Mouse (Mus musculus): ENCODE data around the gene Rnf10.

Rnf10 gene

GRCm38 (mm10) chr5:115235323-115235771 lies 37.4 kb downstream of the Rnf10 start:
- no peak for DNase-seq (ENCODE audit: low spot score)

- no peak for DNase-seq (ENCODE audit: low spot score)
Observed at GRCm38 (mm10) chr5:115234519-115234918, 38.2 kb downstream of the Rnf10 start.

- no peak for DNase-seq (ENCODE audit: low spot score)
Observed at GRCm38 (mm10) chr5:115233031-115233780, 39.5 kb downstream of the Rnf10 start.

- no peak for DNase-seq (ENCODE audit: low spot score)
Observed at GRCm38 (mm10) chr5:115232516-115232915, 40.2 kb downstream of the Rnf10 start.

- DNase-seq (ENCODE audit: low spot score), result no peak
Observed at GRCm38 (mm10) chr5:115231552-115232120, 41.1 kb downstream of the Rnf10 start.

- DNase-seq (ENCODE audit: low spot score), result no peak
Observed at GRCm38 (mm10) chr5:115230830-115231551, 41.7 kb downstream of the Rnf10 start.

GRCm38 (mm10) chr5:115222485-115222884 lies 50.2 kb downstream of the Rnf10 start:
- no peak for DNase-seq (ENCODE audit: low spot score)

- DNase-seq (ENCODE audit: low spot score), result no peak
Observed at GRCm38 (mm10) chr5:115220931-115221640, 51.6 kb downstream of the Rnf10 start.

GRCm38 (mm10) chr5:115217998-115218397 lies 54.7 kb downstream of the Rnf10 start:
- no peak for DNase-seq (ENCODE audit: low spot score)

- DNase-seq (ENCODE audit: low spot score), result no peak
Observed at GRCm38 (mm10) chr5:115215273-115216185, 57.2 kb downstream of the Rnf10 start.

- no peak for DNase-seq (ENCODE audit: low spot score)
Observed at GRCm38 (mm10) chr5:115214864-115215263, 57.8 kb downstream of the Rnf10 start.

- no peak for DNase-seq (ENCODE audit: low spot score)
Observed at GRCm38 (mm10) chr5:115212861-115213260, 59.8 kb downstream of the Rnf10 start.

- DNase-seq (ENCODE audit: low spot score), result no peak
Observed at GRCm38 (mm10) chr5:115212451-115212850, 60.2 kb downstream of the Rnf10 start.

GRCm38 (mm10) chr5:115210380-115210779 lies 62.3 kb downstream of the Rnf10 start:
- DNase-seq (ENCODE audit: low spot score), result no peak

GRCm38 (mm10) chr5:115208601-115209000 lies 64.1 kb downstream of the Rnf10 start:
- no peak for DNase-seq (ENCODE audit: low spot score)

GRCm38 (mm10) chr5:115207892-115208291 lies 64.8 kb downstream of the Rnf10 start:
- no peak for DNase-seq (ENCODE audit: low spot score)

- no peak for DNase-seq (ENCODE audit: low spot score)
Observed at GRCm38 (mm10) chr5:115207244-115207643, 65.5 kb downstream of the Rnf10 start.

GRCm38 (mm10) chr5:115204562-115205311 lies 68.0 kb downstream of the Rnf10 start:
- no peak for DNase-seq (ENCODE audit: low spot score)

GRCm38 (mm10) chr5:115203735-115204561 lies 68.8 kb downstream of the Rnf10 start:
- DNase-seq (ENCODE audit: low spot score), result no peak

Measured in yolk sac, embryonic 10.5 days (tissue).